10 mouse cellular contexts compared by ENCODE assay signal in genomic region chr7:67425581-67425980, GRCm38 (mm10). TPM values are rescaled to one million over a fixed set of nuclear protein-coding genes. Genes with fewer than 3 reads are reported as not detected.
DNase-seq lines count a peak whose midpoint lies in the region; ATAC-seq and TF ChIP-seq lines count a peak whose summit lies in the region.
"Had no signal": no experiment of that assay in that cellular context is flagged by ENCODE, and none has a peak within 500 bp of the region (broad histone marks: within the 10 kb centered on the region; RNA-seq: fewer than 3 reads in every experiment).

No protein-coding gene starts in this region.

- no peaks in the 10 kb centered on the region for H3K27me3 ChIP-seq in heart, adult 2 months (ENCODE audit: control insufficient read depth, insufficient read depth, low read length)
- no peaks in the 10 kb centered on the region for H3K27me3 ChIP-seq in liver, embryonic 15.5 days
- H3K27me3 ChIP-seq: midbrain, embryonic 13.5 days had no signal

- WGBS in heart, adult 2 months, result 50% methylated on average over 1 of the region's 1 CpGs
- 15% methylated on average over 1 of the region's 1 CpGs for WGBS in liver, embryonic 15.5 days (ENCODE audit: insufficient replicate concordance)

- H3K9me3 ChIP-seq in liver, embryonic 15.5 days (replicated peaks), result no peaks in the 10 kb centered on the region
- H3K9me3 ChIP-seq: midbrain, embryonic 13.5 days had no signal

- peaks cover 24% of the 10 kb centered on the region for H3K4me1 ChIP-seq in heart, adult 2 months (ENCODE audit: control insufficient read depth, insufficient read depth, low read length)
- peaks cover 4% of the 10 kb centered on the region; the same call in 1 of the 2 replicates for H3K4me1 ChIP-seq in liver, embryonic 15.5 days (replicated peaks)
- H3K4me1 ChIP-seq: midbrain, embryonic 13.5 days had no signal

- ATAC-seq in liver, embryonic 15.5 days (ENCODE audit: insufficient read depth), result 0 out of 2 replicates have a peak, but pooled peaks have one; percentile 25
- peak; percentile 46 to 55; a peak in 3 of 4 replicates for ATAC-seq in hematopoietic stem cell, adult 5-6 weeks (replicated peaks in 1 of 2; ENCODE audit: insufficient read depth in 1 of 2, low FRiP score in 2 of 2, low TSS enrichment in 1 of 2, low read depth in 1 of 2, poor library complexity in 2 of 2, severe bottlenecking in 2 of 2)
- ATAC-seq in neutrophil, adult 5-6 weeks (ENCODE audit: extremely low read depth, insufficient number of reproducible peaks, low FRiP score, poor library complexity, severe bottlenecking), result peak; percentile 88
- ATAC-seq: midbrain, embryonic 13.5 days had no signal

- no peak overlapping the region for H3K4me3 ChIP-seq in heart, adult 2 months
- H3K4me3 ChIP-seq in liver, embryonic 15.5 days (replicated peaks), result no peak overlapping the region
- no peak overlapping the region for H3K4me3 ChIP-seq in gastrocnemius, adult 2 months
- H3K4me3 ChIP-seq: midbrain, embryonic 13.5 days had no signal

- no peaks in the 10 kb centered on the region for H3K79me2 ChIP-seq in heart, adult 2 months (replicated peaks; ENCODE audit: control insufficient read depth, insufficient read depth, low read length)

- no peak overlapping the region for H3K9ac ChIP-seq in heart, adult 2 months (ENCODE audit: low read depth, low read length)
- H3K9ac ChIP-seq in liver, embryonic 15.5 days, result no peak overlapping the region
- H3K9ac ChIP-seq: midbrain, embryonic 13.5 days had no signal

- 0 out of 2 replicates have a peak overlapping the region, but pooled peaks have one; percentile 7 for H3K4me2 ChIP-seq in liver, embryonic 15.5 days
- H3K4me2 ChIP-seq: midbrain, embryonic 13.5 days had no signal

- H3K36me3 ChIP-seq in heart, adult 2 months (ENCODE audit: control insufficient read depth, insufficient read depth, low read length), result no peaks in the 10 kb centered on the region
- H3K36me3 ChIP-seq in liver, embryonic 15.5 days (replicated peaks), result no peaks in the 10 kb centered on the region
- H3K36me3 ChIP-seq: midbrain, embryonic 13.5 days had no signal

- TF ChIP-seq CTCF in heart, adult 2 months (IDR thresholded peaks at IDR 0.05), result no peak
- no peak for TF ChIP-seq CTCF in gastrocnemius, adult 2 months (IDR thresholded peaks at IDR 0.05)

- no peak for TF ChIP-seq POLR2A in heart, adult 2 months (IDR thresholded peaks at IDR 0.05; ENCODE audit: insufficient read depth, low read depth, low read length)

- H3K27ac ChIP-seq in heart, adult 2 months, result peak overlapping the region; percentile 55
- H3K27ac ChIP-seq in liver, embryonic 15.5 days (replicated peaks), result 0 out of 2 replicates have a peak overlapping the region, but pooled peaks have one; percentile 12
- H3K27ac ChIP-seq in gastrocnemius, adult 2 months, result no peak overlapping the region
- H3K27ac ChIP-seq: midbrain, embryonic 13.5 days had no signal

- TF ChIP-seq EP300 in heart, adult 2 months (IDR thresholded peaks at IDR 0.05; ENCODE audit: insufficient read depth, low read depth, low read length), result no peak

- DNase-seq in heart, adult 2 months, result peak in 1 of 2 experiments; percentile 27
- DNase-seq in heart, postnatal 25 days (ENCODE audit: low spot score), result no peak
- DNase-seq in liver, result no peak
- no peak for DNase-seq in right cerebral cortex, postnatal 14 days
- DNase-seq in gastrocnemius, adult 2 months, result no peak
- DNase-seq: gastrocnemius, postnatal 25 days had no signal

- intact Hi-C loops in heart, adult 2 months (cut with DNase I), result no loop called here
- intact Hi-C loops in heart, postnatal 25 days (cut with DNase I), result loop anchor here (2.0 kb wide), 1 partner anchor 19 kb away; no protein-coding TSS in a partner anchor
- intact Hi-C loops in gastrocnemius, adult 2 months (cut with DNase I), result loop anchor here (5.0 kb wide), 1 partner anchor 183 kb away; no protein-coding TSS in a partner anchor

RNA-seq across cellular contexts. Expression of gene Mef2a, which starts 52.9 kb away (rescaled TPM):
- 100 to 1,000 TPM; 134 to 141 TPM for total RNA-seq in heart, adult 2 months (2021)
- 73.4 and 107 TPM in 2 replicates for polyA plus RNA-seq in heart, adult 2 months (2012; rRNA removed)
- 100 to 1,000 TPM; 130 to 147 TPM for total RNA-seq in heart, postnatal 25 days (2021)
- polyA plus RNA-seq in liver, embryonic 15.5 days (2015; fragmentation: Nextera tagmentation; extraction: Ambion mirVana), result 10.8 and 10.9 TPM in 2 replicates
- total RNA-seq in hematopoietic stem cell, adult 5-6 weeks (2017), result 48.7 and 61.6 TPM in 2 replicates
- 110 and 119 TPM in 2 replicates for total RNA-seq in neutrophil, adult 5-6 weeks (2017)
- total RNA-seq in gastrocnemius, adult 2 months (2021), result 10 to 100 TPM; 92.2 to 93.2 TPM

Comparison
In these comparisons a context has a peak if more than half of its experiments do, and no peak if none do; other contexts are left out.
1. ATAC-seq: peak in every context shown above with its lines; median percentile 88 in neutrophil, adult 5-6 weeks; 50 in hematopoietic stem cell, adult 5-6 weeks; 25 in liver, embryonic 15.5 days.